Mouse (Mus musculus) lung, postnatal 0 days (tissue): Measurements from ENCODE around the gene Grb14.

Experiments
- CTCF ChIP-seq: IDR thresholded peaks from 2 replicates; pipeline ENCODE4 v1.5.1; 2016; ENCODE audit warnings: antibody characterized with exemption, mild to moderate bottlenecking
- EP300 ChIP-seq: IDR thresholded peaks from 2 replicates; pipeline ENCODE4 v1.6.1; 2016; ENCODE audit warnings: antibody characterized with exemption, mild to moderate bottlenecking, control low read depth

GRCm38 (mm10) chr2:64975546-64975945 is 49.2 kb downstream of the Grb14 start:
- TF ChIP-seq CTCF (no peak), EP300 (no peak)
